Mouse (Mus musculus) MEL (cell line): ENCODE data around the gene Hif1an. TPM values are rescaled to one million over a fixed set of nuclear protein-coding genes. Genes with fewer than 3 reads are reported as not detected.
A peak's percentile ranks its signal among the peaks of the same experiment; 100 is the strongest.

ENCODE experiments used
- DNase-seq: peaks from one replicate; pipeline ENCODE4 v3.0.0; 2011; ENCODE audit warnings: low read depth, low spot score
- H3K27ac ChIP-seq: 2 replicates; pipeline ENCODE4 v1.5.1; 2012; ENCODE audit warnings: low read depth, mild to moderate bottlenecking, control low read depth, low read length, moderate library complexity; ENCODE audit not compliant: control insufficient read depth
- H3K27me3 ChIP-seq, 2 experiments: fragments of 150-350 bp in 1 of 2; sonication (generic) in 1 of 2; 2 replicates each; pipeline ENCODE4 v1.6.1; 2012; ENCODE audit warnings: low read length in 2 of 2, mild to moderate bottlenecking in 2 of 2, improper control_type of control experiment in 1 of 2, moderate library complexity in 1 of 2; ENCODE audit not compliant: insufficient read depth in 2 of 2, control insufficient read depth in 1 of 2
- H3K36me3 ChIP-seq, 2 experiments: 2 replicates each; pipeline ENCODE4 v1.6.1; 2012 to 2014; ENCODE audit warnings: low read length in 2 of 2, improper control_type of control experiment in 1 of 2, inconsistent platforms in 1 of 2, mild to moderate bottlenecking in 1 of 2; ENCODE audit not compliant: insufficient read depth in 2 of 2, control insufficient read depth in 1 of 2
- H3K4me1 ChIP-seq, 2 experiments: fragments of 150-350 bp in 1 of 2; sonication (generic) in 1 of 2; 2 replicates each; pipeline ENCODE4 v1.6.1; 2012; ENCODE audit warnings: low read length in 2 of 2, improper control_type of control experiment in 1 of 2, mild to moderate bottlenecking in 1 of 2; ENCODE audit not compliant: insufficient read depth in 2 of 2, control insufficient read depth in 1 of 2
- H3K4me3 ChIP-seq, 2 experiments: fragments of 150-350 bp in 1 of 2; sonication (generic) in 1 of 2; 2 replicates each; pipeline ENCODE4 v1.5.1; 2012; ENCODE audit warnings: low read depth in 2 of 2, low read length in 2 of 2, mild to moderate bottlenecking in 2 of 2, moderate library complexity in 2 of 2, control low read depth in 1 of 2, improper control_type of control experiment in 1 of 2; ENCODE audit not compliant: control insufficient read depth in 1 of 2, insufficient read depth in 1 of 2
- H3K79me2 ChIP-seq: 2 replicates; pipeline ENCODE4 v1.6.1; 2012; ENCODE audit warnings: mild to moderate bottlenecking, low read length, moderate library complexity; ENCODE audit not compliant: control insufficient read depth, poor library complexity, insufficient read depth
- H3K9ac ChIP-seq: 2 replicates; pipeline ENCODE4 v1.6.1; 2012; ENCODE audit warnings: low read depth, mild to moderate bottlenecking, control low read depth, low read length, moderate library complexity; ENCODE audit not compliant: control insufficient read depth, poor library complexity, severe bottlenecking
- H3K9me3 ChIP-seq: fragments of 150-350 bp; sonication (generic); replicated peaks from 2 replicates; pipeline ENCODE4 v1.6.1; 2012; ENCODE audit warnings: mild to moderate bottlenecking, low read length, improper control_type of control experiment, moderate library complexity; ENCODE audit not compliant: insufficient read depth
- BHLHE40 ChIP-seq: IDR thresholded peaks from 2 replicates; pipeline ENCODE4 v1.6.1; 2012; ENCODE audit warnings: low read depth, mild to moderate bottlenecking, inconsistent platforms, low read length, improper control_type of control experiment, borderline replicate concordance
- CHD1 ChIP-seq: IDR thresholded peaks from 2 replicates; pipeline ENCODE4 v1.6.1; 2012; ENCODE audit warnings: low read depth, mild to moderate bottlenecking, inconsistent platforms, low read length, improper control_type of control experiment
- GATA1 ChIP-seq: IDR thresholded peaks from 2 replicates; pipeline ENCODE4 v1.6.1; 2011; ENCODE audit warnings: low read depth, low read length, improper control_type of control experiment
- JUND ChIP-seq: IDR thresholded peaks from 2 replicates; pipeline ENCODE4 v1.6.1; 2011; ENCODE audit warnings: low read depth, mild to moderate bottlenecking, improper control_type of control experiment, low read length
- KAT2A ChIP-seq: conservative IDR thresholded peaks from 2 replicates; pipeline ENCODE4 v1.6.1; 2012; ENCODE audit warnings: low read depth, low read length, improper control_type of control experiment, inconsistent platforms
- MAFK ChIP-seq: IDR thresholded peaks from 2 replicates; pipeline ENCODE4 v1.6.1; 2011; ENCODE audit warnings: low read depth, mild to moderate bottlenecking, low read length, improper control_type of control experiment, borderline replicate concordance
- MAZ ChIP-seq: IDR thresholded peaks from 2 replicates; pipeline ENCODE4 v1.6.1; 2012; ENCODE audit warnings: low read depth, mild to moderate bottlenecking, inconsistent platforms, low read length, improper control_type of control experiment
- MEF2A ChIP-seq: IDR thresholded peaks from 2 replicates; pipeline ENCODE4 v1.6.1; 2014; ENCODE audit warnings: low read depth, mild to moderate bottlenecking, inconsistent platforms, low read length, improper control_type of control experiment; ENCODE audit not compliant: poor library complexity, insufficient replicate concordance, severe bottlenecking; ENCODE audit errors: extremely low read depth
- MXI1 ChIP-seq: IDR thresholded peaks from 2 replicates; pipeline ENCODE4 v1.6.1; 2011; ENCODE audit warnings: mild to moderate bottlenecking, low read depth, low read length, improper control_type of control experiment
- NRF1 ChIP-seq: IDR thresholded peaks from 2 replicates; pipeline ENCODE4 v1.6.1; 2014; ENCODE audit warnings: low read depth, mild to moderate bottlenecking, inconsistent platforms, low read length, improper control_type of control experiment, moderate library complexity; ENCODE audit not compliant: poor library complexity, insufficient read depth, severe bottlenecking
- POLR2A ChIP-seq, 2 experiments: IDR thresholded peaks; 2 replicates each; pipeline ENCODE4 v1.6.1; 2011 to 2012; ENCODE audit warnings: low read length in 2 of 2, mild to moderate bottlenecking in 2 of 2, control low read depth in 1 of 2, improper control_type of control experiment in 1 of 2, low read depth in 1 of 2, moderate library complexity in 1 of 2; ENCODE audit not compliant: control insufficient read depth in 1 of 2, insufficient read depth in 1 of 2, poor library complexity in 1 of 2
- POLR2AphosphoS2 ChIP-seq: IDR thresholded peaks from 2 replicates; pipeline ENCODE4 v1.6.1; 2011; ENCODE audit warnings: low read length, improper control_type of control experiment
- RAD21 ChIP-seq: IDR thresholded peaks from 2 replicates; pipeline ENCODE4 v1.6.1; 2011; ENCODE audit warnings: mild to moderate bottlenecking, low read depth, low read length, improper control_type of control experiment
- SIN3A ChIP-seq: IDR thresholded peaks from 2 replicates; pipeline ENCODE4 v1.6.1; 2012; ENCODE audit warnings: low read length, improper control_type of control experiment, inconsistent platforms
- TAL1 ChIP-seq: IDR thresholded peaks from 2 replicates; pipeline ENCODE4 v1.6.1; 2012; ENCODE audit warnings: mild to moderate bottlenecking, inconsistent platforms, low read length, moderate library complexity, mixed read lengths
- USF1 ChIP-seq: IDR thresholded peaks from 2 replicates; pipeline ENCODE4 v1.6.1; 2014; ENCODE audit warnings: low read depth, mild to moderate bottlenecking, inconsistent platforms, low read length, improper control_type of control experiment, moderate library complexity
- ZC3H11A ChIP-seq: IDR thresholded peaks from 2 replicates; pipeline ENCODE4 v1.6.1; 2012; ENCODE audit warnings: low read depth, mild to moderate bottlenecking, inconsistent platforms, low read length, improper control_type of control experiment
- polyA plus RNA-seq, 2 experiments: library from polyadenylated mRNA; stranded (reverse) in 1 of 2; unstranded in 1 of 2; fragments of >175 nt in 1 of 2; fragments of >200 nt in 1 of 2; gene quantifications; 2 replicates each; pipeline versions ENCODE4 v1.2.1 to v1.2.4; 2012; ENCODE audit warnings: low replicate concordance in 2 of 2, low read depth in 1 of 2; ENCODE audit not compliant: insufficient read length in 2 of 2, insufficient read depth in 1 of 2, missing spikeins in 1 of 2
- total RNA-seq: library from RNA; depleted of rRNA; stranded (reverse); fragments of 300-350 nt; gene quantifications from 2 replicates; pipeline ENCODE4 v1.2.3, GENCODE M21; 2012

Hif1an gene
- total and polyA plus RNA-seq, 3 experiments, result 16.9 to 54.5 (median 36.1) TPM

DNA sequence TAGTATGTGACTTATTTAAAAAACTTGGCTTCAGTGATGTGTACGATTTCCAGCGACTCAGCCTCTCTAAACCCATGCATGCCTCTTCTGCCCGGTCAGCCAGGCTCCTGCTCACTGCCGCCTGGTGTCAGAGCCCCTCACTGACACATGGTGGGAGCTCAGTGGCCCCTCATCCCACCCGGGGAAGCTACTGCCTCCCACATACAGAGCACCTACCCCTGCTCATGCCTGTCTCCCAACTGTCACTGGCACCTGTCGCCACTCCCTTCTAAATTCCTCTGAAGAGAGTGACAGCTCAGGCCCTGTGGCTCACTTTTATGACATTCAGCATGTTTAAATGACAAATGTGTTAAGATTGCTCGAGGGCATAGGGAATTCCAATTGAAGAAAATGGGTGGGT, 13.6 kb downstream of the Hif1an start:
- Histone ChIP-seq H3K4me3 (no peak overlapping the region), H3K9me3 (no peaks in the 10 kb centered on the region), H3K36me3 (no peaks in the 10 kb centered on the region; a peak in 1 of 4 replicates), H3K79me2 (no peaks in the 10 kb centered on the region), H3K27me3 (no peaks in the 10 kb centered on the region), H3K4me1 (no peaks in the 10 kb centered on the region), H3K27ac (no peak overlapping the region), H3K9ac (no peak overlapping the region)
- TF ChIP-seq USF1 (no peak), JUND (no peak), RAD21 (no peak), MAFK (no peak), MAZ (no peak), NRF1 (no peak), CHD1 (no peak), POLR2A (IDR thresholded peaks at IDR 0.05; ENCODE audit: control insufficient read depth in 1 of 2, insufficient read depth in 1 of 2, low read depth in 1 of 2, low read length in 2 of 2, poor library complexity in 1 of 2) (no peak), KAT2A (no peak), BHLHE40 (no peak)
- DNase-seq, result no peak

DNA sequence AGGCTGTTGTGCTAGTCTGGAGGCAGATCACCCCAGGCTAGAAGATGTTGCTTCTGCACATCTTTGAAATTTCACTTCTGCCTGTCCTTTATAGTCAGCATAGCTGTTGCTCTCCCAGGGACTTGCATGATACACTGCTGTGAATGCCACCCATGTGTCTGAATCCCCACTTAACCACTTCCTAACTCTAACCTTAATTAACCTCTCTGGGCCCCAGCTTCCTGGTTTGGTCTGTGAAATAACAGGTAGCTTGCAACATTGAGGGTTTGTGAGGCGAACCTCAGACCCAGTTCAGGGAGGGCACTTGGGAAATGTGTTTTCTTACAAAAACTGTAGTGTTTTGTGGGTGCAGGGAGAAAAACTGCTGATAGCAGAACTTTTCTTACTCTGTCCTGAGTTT, 15.4 kb downstream of the Hif1an start:
- Histone ChIP-seq H3K36me3 (no peaks in the 10 kb centered on the region), H3K27ac (no peak overlapping the region), H3K4me3 (no peak overlapping the region), H3K4me1 (no peaks in the 10 kb centered on the region), H3K9me3 (no peaks in the 10 kb centered on the region), H3K79me2 (no peaks in the 10 kb centered on the region), H3K9ac (no peak overlapping the region), H3K27me3 (no peaks in the 10 kb centered on the region)
- DNase-seq, result no peak
- TF ChIP-seq GATA1 (no peak), POLR2AphosphoS2 (0 out of 2 replicates have a peak, but pooled peaks have one; percentile 26), MAZ (no peak), TAL1 (no peak)

DNA sequence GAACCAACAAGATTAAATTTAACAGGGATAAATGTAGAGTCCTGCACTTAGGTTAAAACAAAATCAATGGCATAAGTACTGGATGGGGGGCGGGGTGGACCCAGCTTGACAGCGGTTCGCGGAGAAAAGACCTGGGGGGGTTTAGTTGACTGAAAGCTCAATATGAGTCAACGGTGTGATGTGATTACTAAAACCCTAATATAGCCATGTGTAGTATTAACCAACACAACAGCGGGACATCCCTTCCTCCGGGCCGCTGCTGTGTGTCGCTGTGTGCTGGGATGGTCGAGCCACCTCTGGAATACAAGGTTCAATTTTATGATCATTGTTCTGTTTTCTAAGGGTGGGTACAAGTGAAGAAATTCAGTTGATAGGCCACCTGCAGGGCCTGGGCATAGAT, 19.5 kb downstream of the Hif1an start:
- no peaks in the 10 kb centered on the region for H3K4me1 ChIP-seq
- no peak overlapping the region for H3K4me3 ChIP-seq
- H3K27ac ChIP-seq, result no peak overlapping the region
- no peaks in the 10 kb centered on the region for H3K79me2 ChIP-seq
- TF ChIP-seq CHD1 (no peak), MAZ (no peak), USF1 (no peak), MXI1 (no peak), GATA1 (no peak), NRF1 (no peak), SIN3A (no peak), MAFK (no peak), JUND (no peak), MEF2A (no peak), ZC3H11A (no peak)
- TF ChIP-seq, all 39 proteins: peak for 0
- no peak for DNase-seq
- Histone ChIP-seq H3K36me3 (no peaks in the 10 kb centered on the region), H3K9ac (no peak overlapping the region), H3K27me3 (no peaks in the 10 kb centered on the region; a peak in 1 of 4 replicates), H3K9me3 (no peaks in the 10 kb centered on the region)
